Mouse (Mus musculus) embryonic fibroblast, embryonic 13.5 days (primary cell): Measurements from ENCODE around the gene Sh3d19. TPM values are rescaled to one million over a fixed set of nuclear protein-coding genes. Genes with fewer than 3 reads are reported as not detected.
"Not testable (repeated sequence)": the region's sequence is repeated elsewhere in the genome, so short reads cannot be mapped to it uniquely, and the experiment has no call there.

ENCODE experiments used
- H3K27ac ChIP-seq: 2 replicates; pipeline ENCODE4 v1.5.1; 2012; ENCODE audit warnings: low read length, control low read depth, inconsistent platforms; ENCODE audit not compliant: insufficient read depth
- H3K4me1 ChIP-seq: 2 replicates; pipeline ENCODE4 v1.6.1; 2011; ENCODE audit warnings: low read length; ENCODE audit not compliant: control insufficient read depth, insufficient read depth
- H3K4me3 ChIP-seq: 2 replicates; pipeline ENCODE4 v1.5.1; 2011; ENCODE audit warnings: mild to moderate bottlenecking, control low read depth, low read length; ENCODE audit not compliant: insufficient read depth
- CTCF ChIP-seq: IDR thresholded peaks from 2 replicates; pipeline ENCODE4 v1.5.1; 2011; ENCODE audit warnings: mild to moderate bottlenecking, control low read depth, low read length, moderate library complexity, borderline replicate concordance; ENCODE audit not compliant: insufficient read depth
- POLR2A ChIP-seq: IDR thresholded peaks from 2 replicates; pipeline ENCODE4 v1.6.1; 2011; ENCODE audit warnings: low read depth, mild to moderate bottlenecking, control low read depth, low read length, moderate library complexity
- polyA plus RNA-seq: library from polyadenylated mRNA; stranded (reverse); fragments of >200 nt; gene quantifications from 2 replicates; pipeline ENCODE4 v1.2.4, GENCODE M21; 2011; ENCODE audit warnings: low read depth; ENCODE audit not compliant: missing spikeins, insufficient read length

The Sh3d19 gene
- polyA plus RNA-seq, 1 experiment, result 54.2 TPM

GRCm38 (mm10) chr3:86085001-86085400 lies 114.1 kb downstream of the Sh3d19 start:
- Histone ChIP-seq H3K4me1 (no peaks in the 10 kb centered on the region), H3K27ac (no peak overlapping the region), H3K4me3 (no peak overlapping the region)
- no peak for TF ChIP-seq CTCF
- TF ChIP-seq POLR2A, result no peak

- H3K27ac ChIP-seq, result no peak overlapping the region
These were observed 117.0 kb downstream of the Sh3d19 start for GRCm38 (mm10) chr3:86087872-86088271.

DNA sequence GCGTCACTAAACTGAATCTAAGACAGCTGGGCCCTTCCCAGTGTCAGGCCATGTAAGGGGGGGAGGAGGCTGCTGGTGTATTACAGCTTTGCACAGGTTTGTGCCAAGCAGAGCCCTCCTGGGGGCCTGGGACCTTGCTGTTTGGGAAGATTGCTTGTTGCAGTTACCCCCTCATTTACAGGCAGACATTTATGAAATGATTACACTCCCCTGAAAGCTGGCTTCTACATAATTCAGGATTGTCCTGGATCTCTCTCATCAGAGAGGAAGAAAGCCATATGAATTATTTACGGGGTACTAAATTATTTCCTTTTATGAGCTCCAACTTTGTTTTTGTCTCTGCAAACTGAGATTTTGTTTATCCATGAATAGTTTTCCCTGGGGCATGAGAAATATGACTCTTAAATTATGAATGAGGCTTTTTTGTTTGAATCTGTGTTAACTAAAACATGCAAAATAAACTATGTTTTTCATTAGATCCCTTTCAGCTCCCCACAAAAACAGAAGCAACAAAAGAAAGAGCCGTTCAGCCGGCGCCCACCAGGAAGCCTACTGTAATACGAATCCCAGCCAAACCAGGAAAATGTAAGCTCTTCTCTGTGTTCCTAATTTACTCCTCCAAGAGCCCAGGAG lies 122.4 kb downstream of the Sh3d19 start:
- H3K4me1 ChIP-seq, result no peaks in the 10 kb centered on the region
- no peak overlapping the region for H3K27ac ChIP-seq
- no peak for TF ChIP-seq CTCF
- no peak for TF ChIP-seq POLR2A
- H3K4me3 ChIP-seq, result no peak overlapping the region

More at GRCm38 (mm10) chr3:86087872-86088271, 117.0 kb downstream of the Sh3d19 start:
- Histone ChIP-seq H3K4me3 (no peak overlapping the region), H3K4me1 (no peaks in the 10 kb centered on the region)
- TF ChIP-seq POLR2A, result no peak
- TF ChIP-seq CTCF, result no peak

DNA sequence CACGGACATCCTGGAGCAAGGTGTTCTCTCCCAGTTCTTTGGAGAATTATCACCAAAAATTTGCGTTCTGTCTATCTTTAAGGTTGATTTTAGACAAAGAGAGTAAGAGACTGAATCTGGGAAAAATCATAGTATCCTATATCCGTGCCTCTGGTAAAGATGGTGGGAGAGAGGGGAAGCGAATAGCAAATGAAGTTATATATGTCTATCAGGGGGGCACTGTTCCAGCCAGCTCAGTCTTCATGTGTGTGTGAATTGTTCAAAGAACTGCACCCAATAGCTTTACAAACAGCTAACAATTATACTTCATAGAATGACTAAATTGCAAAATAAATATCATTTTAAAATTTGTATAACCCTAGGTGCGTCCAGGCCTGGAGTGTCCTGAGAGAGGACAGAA lies 123.0 kb downstream of the Sh3d19 start:
- TF ChIP-seq CTCF, result no peak
- no peak for TF ChIP-seq POLR2A
- Histone ChIP-seq H3K27ac (no peak overlapping the region), H3K4me1 (no peaks in the 10 kb centered on the region), H3K4me3 (no peak overlapping the region)

DNA sequence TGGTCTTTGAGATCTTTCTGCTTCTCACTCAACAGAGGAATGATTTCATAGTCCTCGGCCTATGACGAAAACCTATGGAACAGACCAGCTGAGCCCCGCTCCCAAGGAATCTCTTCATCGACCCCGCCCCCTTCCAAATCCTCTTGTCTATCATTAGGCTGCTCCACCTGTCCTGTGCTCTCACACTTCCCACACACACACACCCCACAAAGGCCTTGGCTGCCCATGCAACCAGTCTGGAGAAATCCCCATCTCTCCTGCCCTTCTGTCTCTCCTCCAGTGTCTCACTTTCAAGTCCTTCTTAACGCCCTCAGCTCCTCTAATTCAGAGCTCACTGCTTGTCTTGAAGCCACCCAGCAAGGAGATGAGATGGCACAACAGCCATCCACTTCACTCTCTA lies 131.0 kb downstream of the Sh3d19 start:
- no peak overlapping the region for H3K4me3 ChIP-seq
- H3K27ac ChIP-seq, result no peak overlapping the region
- H3K4me1 ChIP-seq, result no peaks in the 10 kb centered on the region
- TF ChIP-seq POLR2A, result no peak
- no peak for TF ChIP-seq CTCF

DNA sequence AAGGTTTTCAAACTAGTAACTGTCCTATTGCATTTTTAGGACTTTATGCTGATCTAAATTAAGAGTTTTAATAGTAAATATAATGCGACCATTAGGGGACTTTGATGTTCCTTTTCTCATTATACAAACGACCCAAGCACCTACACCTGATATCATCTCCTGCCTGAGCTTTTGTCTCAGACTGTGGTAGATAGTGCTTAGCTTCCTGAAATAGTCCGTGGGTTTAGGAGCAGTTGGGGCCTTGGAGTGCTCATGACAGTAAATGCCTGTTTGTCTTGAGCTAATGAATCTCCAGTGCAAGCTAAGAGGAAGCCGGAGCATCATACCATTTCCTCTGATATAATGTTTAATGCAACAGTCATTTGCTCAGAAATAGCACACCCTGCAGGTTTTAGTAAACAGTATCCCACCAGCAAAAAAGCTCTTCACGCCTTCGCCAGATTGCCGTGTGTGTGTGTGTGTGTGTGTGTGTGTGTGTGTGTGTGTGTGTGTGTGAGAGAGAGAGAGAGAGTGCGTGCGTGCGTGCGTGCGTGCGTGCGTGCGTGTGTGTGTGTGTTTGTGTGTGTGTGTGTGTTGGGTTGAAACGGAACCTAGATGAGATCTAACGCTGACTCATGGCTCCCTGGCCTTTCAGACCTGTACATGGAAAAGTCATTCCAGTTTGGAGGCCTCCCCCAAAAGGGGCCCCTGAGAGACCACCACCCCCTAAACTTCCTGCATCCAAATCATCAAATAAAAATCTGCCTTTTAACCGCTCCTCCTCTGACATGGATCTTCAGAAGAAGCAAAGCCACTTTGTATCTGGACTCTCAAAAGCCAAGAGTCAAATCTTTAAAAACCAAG lies 132.8 kb downstream of the Sh3d19 start:
- TF ChIP-seq CTCF, result no peak
- TF ChIP-seq POLR2A, result no peak
- H3K27ac ChIP-seq, result no peak overlapping the region
- no peak overlapping the region for H3K4me3 ChIP-seq
- H3K4me1 ChIP-seq, result no peaks in the 10 kb centered on the region

DNA sequence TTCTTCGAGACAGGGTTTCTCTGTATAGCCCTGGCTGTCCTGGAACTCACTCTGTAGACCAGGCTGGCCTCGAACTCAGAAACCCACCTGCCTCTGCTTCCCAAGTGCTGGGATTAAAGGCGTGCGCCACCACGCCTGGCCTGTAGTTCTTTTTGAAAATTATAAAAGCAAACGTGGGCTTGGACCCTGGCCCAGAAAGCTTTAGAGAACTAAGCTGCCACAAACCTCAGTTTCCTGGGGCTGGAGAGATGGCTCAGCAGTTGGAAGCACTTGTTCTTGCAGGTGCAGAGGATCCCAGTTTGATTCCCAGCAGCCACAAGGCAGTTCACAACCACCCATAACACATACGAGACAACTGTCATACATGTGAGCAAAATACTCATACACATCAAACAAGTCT lies 133.5 kb downstream of the Sh3d19 start:
- H3K4me3 ChIP-seq, H3K4me1 ChIP-seq, H3K27ac ChIP-seq: not testable (repeated sequence)

DNA sequence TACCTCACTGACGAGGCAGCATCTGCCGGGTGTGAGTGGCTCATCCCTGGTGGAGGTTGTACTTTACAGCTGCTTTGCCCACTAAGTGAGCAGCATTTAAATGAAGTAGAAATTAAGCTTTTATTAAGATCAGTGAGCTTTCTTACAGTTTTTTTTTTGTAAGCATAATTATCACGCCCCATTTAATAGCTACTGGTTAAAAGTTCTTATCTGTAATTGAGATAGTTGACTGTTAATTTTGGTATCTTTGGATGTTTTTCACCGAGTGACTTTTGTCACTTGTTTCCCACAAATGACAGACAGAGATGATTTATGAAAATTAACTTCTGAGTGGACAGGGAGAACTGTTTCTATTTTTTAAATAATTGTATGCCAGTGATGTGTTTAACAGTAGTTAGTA lies 134.0 kb downstream of the Sh3d19 start:
- H3K4me3 ChIP-seq, result no peak overlapping the region

DNA sequence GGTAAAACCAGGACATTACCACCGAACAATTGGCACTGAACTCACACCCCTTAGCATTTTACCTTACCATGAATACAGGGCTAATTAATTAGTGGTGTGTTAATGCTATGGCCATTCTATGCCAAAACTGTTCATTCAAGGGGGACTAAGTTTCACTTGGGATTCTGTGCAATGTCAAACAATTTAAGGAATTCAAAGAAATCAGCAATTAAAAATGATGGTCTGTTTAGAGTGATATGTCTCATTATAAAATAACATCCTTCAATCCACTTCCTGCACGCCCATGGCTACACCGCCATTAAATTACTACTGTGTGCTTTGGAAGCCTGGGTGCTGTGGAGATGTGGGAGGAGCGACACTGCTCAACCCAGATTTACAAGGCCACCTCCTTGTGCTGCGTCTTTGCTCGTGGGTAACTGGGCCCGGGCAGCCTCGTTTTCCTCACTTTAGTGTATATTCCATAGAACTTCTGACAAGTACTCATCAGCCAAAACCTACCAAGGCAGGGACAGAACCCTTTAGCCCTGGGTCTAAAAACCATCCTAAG lies 135.2 kb downstream of the Sh3d19 start:
- Histone ChIP-seq H3K4me3 (no peak overlapping the region), H3K27ac (no peak overlapping the region), H3K4me1 (no peaks in the 10 kb centered on the region)
- TF ChIP-seq POLR2A, result no peak
- no peak for TF ChIP-seq CTCF

More for the DNA sequence above, 134.0 kb downstream of the Sh3d19 start:
- Histone ChIP-seq H3K4me1 (no peaks in the 10 kb centered on the region), H3K27ac (no peak overlapping the region)
- TF ChIP-seq POLR2A (no peak), CTCF (no peak)
